Mouse (Mus musculus) ES-E14 (cell line): ENCODE data around the gene Robo4. TPM values are rescaled to one million over a fixed set of nuclear protein-coding genes. Genes with fewer than 3 reads are reported as not detected.

Source experiments
- DNase-seq: peaks from one replicate; pipeline ENCODE4 v3.0.0-alpha.2; 2013; ENCODE audit warnings: low read depth, low spot score
- H3K27ac ChIP-seq: 2 replicates; pipeline ENCODE4 v1.5.1; 2012; ENCODE audit warnings: low read depth, mild to moderate bottlenecking, low read length, moderate library complexity, mixed read lengths; ENCODE audit not compliant: poor library complexity, insufficient read depth, severe bottlenecking
- H3K36me3 ChIP-seq: 2 replicates; pipeline ENCODE4 v1.6.1; 2012; ENCODE audit warnings: mild to moderate bottlenecking, low read length, moderate library complexity, mixed read lengths; ENCODE audit not compliant: control insufficient read depth, poor library complexity, insufficient read depth, severe bottlenecking
- H3K4me1 ChIP-seq, 2 experiments: fragments of 150-350 bp in 1 of 2; sonication (generic) in 1 of 2; 2 replicates each; pipeline ENCODE4 v1.6.1; 2012; ENCODE audit warnings: low read length in 2 of 2, mild to moderate bottlenecking in 1 of 2, mixed read lengths in 1 of 2; ENCODE audit not compliant: control insufficient read depth in 2 of 2, insufficient read depth in 2 of 2, poor library complexity in 1 of 2
- H3K4me3 ChIP-seq, 2 experiments: fragments of 150-350 bp in 1 of 2; sonication (generic) in 1 of 2; 2 replicates each; pipeline ENCODE4 v1.5.1; 2012; ENCODE audit warnings: low read length in 2 of 2, low read depth in 1 of 2, mild to moderate bottlenecking in 1 of 2, mixed read lengths in 1 of 2; ENCODE audit not compliant: insufficient read depth in 1 of 2, poor library complexity in 1 of 2, severe bottlenecking in 1 of 2
- H3K9ac ChIP-seq: 2 replicates; pipeline ENCODE4 v1.6.1; 2012; ENCODE audit warnings: low read depth, mild to moderate bottlenecking, low read length, mixed read lengths; ENCODE audit not compliant: poor library complexity, insufficient read depth, severe bottlenecking
- H3K9me3 ChIP-seq: fragments of 150-350 bp; sonication (generic); 2 replicates; pipeline ENCODE4 v1.6.1; 2012; ENCODE audit warnings: low read depth, mild to moderate bottlenecking, low read length; ENCODE audit not compliant: control insufficient read depth, insufficient read depth
- CHD2 ChIP-seq: IDR thresholded peaks from 2 replicates; pipeline ENCODE4 v1.6.1; 2014; ENCODE audit warnings: mild to moderate bottlenecking, low read depth, low read length, inconsistent platforms
- HCFC1 ChIP-seq: IDR thresholded peaks from 2 replicates; pipeline ENCODE4 v1.6.1; 2012; ENCODE audit warnings: low read length, inconsistent platforms, borderline replicate concordance; ENCODE audit not compliant: insufficient read depth
- MAFK ChIP-seq: IDR thresholded peaks from 2 replicates; pipeline ENCODE4 v1.6.1; 2014; ENCODE audit warnings: mild to moderate bottlenecking, low read depth, low read length, inconsistent platforms; ENCODE audit not compliant: insufficient read depth
- ZC3H11A ChIP-seq: IDR thresholded peaks from 2 replicates; pipeline ENCODE4 v1.6.1; 2012; ENCODE audit warnings: low read depth, mild to moderate bottlenecking, inconsistent platforms, low read length, borderline replicate concordance
- ZNF384 ChIP-seq: IDR thresholded peaks from 2 replicates; pipeline ENCODE4 v1.6.1; 2012; ENCODE audit warnings: low read depth, low read length, inconsistent platforms
- in situ Hi-C, 2 experiments: fragments of 600-800 bp; cut with MboI; formaldehyde crosslinking; loops; one replicate each; pipeline ENCODE4 v1.15.1; 2025; ENCODE audit warnings: low sequenced_read_pairs in 2 of 2, inconsistent platforms in 1 of 2; ENCODE audit not compliant: unreplicated experiment in 2 of 2
- total RNA-seq: library from RNA; depleted of rRNA; stranded (reverse); fragments of 300-350 nt; gene quantifications from 2 replicates; pipeline ENCODE4 v1.2.3, GENCODE M21; 2012

Robo4 gene
- total RNA-seq, 1 experiment = 11.2 TPM

- H3K9me3 ChIP-seq = no peaks in the 10 kb centered on the region
- in situ Hi-C loops = loop anchor here (25.0 kb wide), 3 partner anchors 206 to 531 kb away; partner anchors contain the start of genes Olfr878 (in 1 of the 2) and Spa17 (in 1 of the 2)
- H3K27ac ChIP-seq = no peak overlapping the region
- no peak overlapping the region for H3K9ac ChIP-seq
- no peak overlapping the region for H3K4me3 ChIP-seq
- no peaks in the 10 kb centered on the region for H3K36me3 ChIP-seq
- peaks cover 0 to 8% of the 10 kb centered on the region in 2 experiments; a peak in 2 of 4 replicates for H3K4me1 ChIP-seq
- DNase-seq = no peak
- TF ChIP-seq CHD2 (no peak), ZC3H11A (peak; percentile 76)
Observed at GRCm38 (mm10) chr9:37406372-37406771, 4.7 kb downstream of the Robo4 start.

GRCm38 (mm10) chr9:37407850-37408502 is 6.3 kb downstream of the Robo4 start:
- H3K36me3 ChIP-seq = no peaks in the 10 kb centered on the region
- H3K4me3 ChIP-seq = peak overlapping the region in 1 of 2 experiments; percentile 31; a peak in 1 of 4 replicates
- peaks cover 0 to 4% of the 10 kb centered on the region in 2 experiments; a peak in 1 of 4 replicates for H3K4me1 ChIP-seq
- in situ Hi-C loops = loop anchor here (25.0 kb wide), 3 partner anchors 204 to 529 kb away; partner anchors contain the start of genes Olfr878 (in 1 of the 2) and Spa17 (in 1 of the 2)
- H3K27ac ChIP-seq = no peak overlapping the region
- no peak overlapping the region for H3K9ac ChIP-seq
- no peaks in the 10 kb centered on the region for H3K9me3 ChIP-seq
- TF ChIP-seq ZC3H11A (0 out of 2 replicates have a peak, but pooled peaks have one; percentile 9), ZNF384 (no peak), CHD2 (no peak), HCFC1 (no peak)
- DNase-seq = no peak

GRCm38 (mm10) chr9:37409698-37410445 is 8.2 kb downstream of the Robo4 start:
- no peaks in the 10 kb centered on the region for H3K9me3 ChIP-seq
- in situ Hi-C loops = loop anchor here (25.0 kb wide), 3 partner anchors 202 to 527 kb away; partner anchors contain the start of genes Olfr878 (in 1 of the 2) and Spa17 (in 1 of the 2)
- TF ChIP-seq HCFC1 (no peak), CHD2 (no peak), ZC3H11A (no peak), ZNF384 (no peak), MAFK (no peak)
- H3K4me1 ChIP-seq = peaks cover 0 to 4% of the 10 kb centered on the region in 2 experiments; a peak in 1 of 4 replicates
- no peaks in the 10 kb centered on the region for H3K36me3 ChIP-seq
- DNase-seq = no peak
- no peak overlapping the region for H3K4me3 ChIP-seq
- no peak overlapping the region for H3K27ac ChIP-seq
- H3K9ac ChIP-seq = no peak overlapping the region

- Histone ChIP-seq H3K36me3 (no peaks in the 10 kb centered on the region), H3K27ac (no peak overlapping the region), H3K9ac (no peak overlapping the region), H3K9me3 (no peaks in the 10 kb centered on the region), H3K4me1 (0 out of 4 replicates have a peak, but pooled peaks cover 0 to 4% of the 10 kb centered on the region in 2 experiments), H3K4me3 (no peak overlapping the region)
- no peak for DNase-seq
- TF ChIP-seq CHD2 = no peak
- no peak for TF ChIP-seq MAFK
- no peak for TF ChIP-seq ZC3H11A
- no peak for TF ChIP-seq ZNF384
- TF ChIP-seq HCFC1 = no peak
- in situ Hi-C loops = loop anchor here (25.0 kb wide), 3 partner anchors 199 to 524 kb away; partner anchors contain the start of genes Olfr878 (in 1 of the 2) and Spa17 (in 1 of the 2)
Observed at GRCm38 (mm10) chr9:37412989-37413388, 11.3 kb downstream of the Robo4 start.
